Mouse (Mus musculus) hindbrain, embryonic 14.5 days (tissue): ENCODE results near the gene Cisd3. TPM values are rescaled to one million over a fixed set of nuclear protein-coding genes. Genes with fewer than 3 reads are reported as not detected.

Source experiments
- ATAC-seq: fragments of 200-750 bp; cut with Nextera tagmentation; 2 replicates; pipeline ENCODE4 v1.8.0; 2017; ENCODE audit warnings: moderate number of reproducible peaks, mild to moderate bottlenecking, moderate TSS enrichment, moderate library complexity; ENCODE audit not compliant: low FRiP score
- DNase-seq: peaks from one replicate; pipeline ENCODE4 v3.0.0-alpha.2; 2015; ENCODE audit warnings: low spot score
- H3K27ac ChIP-seq: fragments of 300-500 bp; sonication (generic); 2 replicates; pipeline ENCODE4 v1.5.1; 2014; ENCODE audit warnings: mild to moderate bottlenecking, moderate library complexity
- H3K27me3 ChIP-seq: fragments of 300-500 bp; sonication (generic); 2 replicates; pipeline ENCODE4 v1.6.1; 2014; ENCODE audit warnings: mild to moderate bottlenecking, low read length, mixed read lengths; ENCODE audit not compliant: control insufficient read depth, insufficient read depth
- H3K36me3 ChIP-seq: fragments of 300-500 bp; sonication (generic); replicated peaks from 2 replicates; pipeline ENCODE4 v1.6.1; 2014; ENCODE audit not compliant: control insufficient read depth, insufficient read depth
- H3K4me1 ChIP-seq: fragments of 300-500 bp; sonication (generic); replicated peaks from 2 replicates; pipeline ENCODE4 v1.6.1; 2014; ENCODE audit warnings: antibody characterized with exemption, low read length, mixed read lengths; ENCODE audit not compliant: control insufficient read depth, insufficient read depth
- H3K4me2 ChIP-seq: fragments of 300-500 bp; sonication (generic); replicated peaks from 2 replicates; pipeline ENCODE4 v1.6.1; 2014; ENCODE audit warnings: mild to moderate bottlenecking, moderate library complexity
- H3K4me3 ChIP-seq: fragments of 300-500 bp; sonication (generic); replicated peaks from 2 replicates; pipeline ENCODE4 v1.5.1; 2014; ENCODE audit warnings: mild to moderate bottlenecking, low read length
- H3K9ac ChIP-seq: fragments of 300-500 bp; sonication (generic); 2 replicates; pipeline ENCODE4 v1.6.1; 2014
- H3K9me3 ChIP-seq: fragments of 300-500 bp; sonication (generic); 2 replicates; pipeline ENCODE4 v1.6.1; 2016; ENCODE audit warnings: low read length; ENCODE audit not compliant: control insufficient read depth
- WGBS: fragments of 180-500 bp; shearing (Covaris S2); extraction: QIAGEN DNeasy Blood & Tissue Kit; methylation state at CpG from one replicate; pipeline ENCODE4 v1.1.7; 2014; 5-methylcytosine and 5-hydroxymethylcytosine counted together
- polyA plus RNA-seq: library from polyadenylated mRNA; unstranded; fragments of >200 nt; fragmentation: Nextera tagmentation; extraction: Ambion mirVana; gene quantifications from 2 replicates; pipeline ENCODE4 v1.2.1, GENCODE M21; 2014

The Cisd3 gene
- polyA plus RNA-seq, 1 experiment from 2014 or later = 27.7 TPM

DNA sequence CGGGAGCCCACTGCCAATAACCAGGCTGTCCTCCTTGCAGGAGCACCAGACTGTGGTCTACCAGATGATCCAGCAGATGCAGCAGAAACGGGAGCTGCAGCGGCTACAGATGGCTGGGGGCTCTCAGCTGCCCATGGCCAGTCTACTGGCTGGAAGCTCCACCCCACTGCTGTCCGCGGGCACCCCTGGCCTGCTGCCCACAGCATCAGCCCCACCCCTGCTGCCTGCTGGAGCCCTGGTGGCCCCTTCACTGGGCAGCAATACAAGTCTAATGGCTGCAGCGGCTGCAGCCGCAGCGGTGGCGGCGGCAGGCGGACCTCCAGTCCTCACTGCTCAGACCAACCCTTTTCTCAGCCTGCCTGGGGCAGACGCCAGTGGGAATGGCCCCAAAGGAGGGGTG, 5.2 kb upstream of the Cisd3 start:
- ATAC-seq = no peak
- 64% methylated on average over 12 of the region's 12 CpGs for WGBS
- Histone ChIP-seq H3K27ac (peak overlapping the region; percentile 11; the same call in 1 of the 2 replicates), H3K4me1 (peaks cover 11% of the 10 kb centered on the region; the same call in 1 of the 2 replicates), H3K4me3 (no peak overlapping the region), H3K4me2 (no peak overlapping the region), H3K9me3 (no peaks in the 10 kb centered on the region), H3K36me3 (peaks cover 83% of the 10 kb centered on the region), H3K27me3 (no peaks in the 10 kb centered on the region), H3K9ac (no peak overlapping the region)
- no peak for DNase-seq

DNA sequence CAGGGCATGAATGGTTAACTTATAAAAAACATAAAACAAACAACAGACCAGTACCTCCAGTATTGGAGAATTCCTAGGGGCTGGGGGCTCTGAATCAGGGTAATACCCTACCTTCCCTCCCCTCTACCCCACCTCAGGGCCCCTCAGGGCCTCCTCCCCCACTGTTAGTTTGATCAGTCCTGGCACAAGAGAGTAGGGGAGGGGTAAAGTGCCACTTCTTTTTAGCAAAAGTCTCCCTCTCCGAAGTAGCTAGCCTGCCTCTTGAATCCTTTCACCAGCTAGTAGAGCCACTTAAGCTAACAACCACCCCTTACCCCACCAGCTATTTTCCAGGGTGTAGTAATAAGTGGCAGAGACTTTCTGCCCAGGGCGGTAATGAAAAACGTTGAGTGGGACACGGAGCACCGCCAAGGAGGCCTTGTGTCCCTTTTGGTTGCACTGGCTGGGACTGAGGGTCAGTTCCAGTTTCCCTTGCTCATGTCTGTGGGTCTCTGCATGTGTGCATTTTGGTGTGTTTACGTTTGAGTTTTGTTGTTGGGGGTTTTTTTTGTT, 3.0 kb upstream of the Cisd3 start:
- Histone ChIP-seq H3K9ac (no peak overlapping the region), H3K9me3 (no peaks in the 10 kb centered on the region), H3K27me3 (no peaks in the 10 kb centered on the region), H3K4me2 (no peak overlapping the region), H3K4me1 (peaks cover 13% of the 10 kb centered on the region), H3K27ac (no peak overlapping the region), H3K36me3 (peaks cover 64% of the 10 kb centered on the region), H3K4me3 (no peak overlapping the region)
- DNase-seq (no peak), ATAC-seq (no peak)
- 76% methylated on average over 6 of the region's 6 CpGs for WGBS

- Histone ChIP-seq H3K9ac (no peak overlapping the region), H3K4me2 (no peak overlapping the region), H3K4me1 (peaks cover 13% of the 10 kb centered on the region), H3K4me3 (no peak overlapping the region), H3K36me3 (peaks cover 64% of the 10 kb centered on the region), H3K9me3 (no peaks in the 10 kb centered on the region), H3K27ac (no peak overlapping the region), H3K27me3 (no peaks in the 10 kb centered on the region)
- 86% methylated on average over 6 of the region's 6 CpGs for WGBS
- no peak for ATAC-seq
- DNase-seq = no peak
Observed at GRCm38 (mm10) chr11:97684063-97684680, 1.5 kb upstream of the Cisd3 start.

GRCm38 (mm10) chr11:97684766-97685165, 860 bp upstream of the Cisd3 start:
- Histone ChIP-seq H3K27ac (no peak overlapping the region), H3K4me2 (peak overlapping the region; percentile 55; the same call in 1 of the 2 replicates), H3K4me3 (no peak overlapping the region), H3K9me3 (no peaks in the 10 kb centered on the region), H3K9ac (peak overlapping the region; percentile 39; the same call in 1 of the 2 replicates), H3K36me3 (peaks cover 64% of the 10 kb centered on the region), H3K27me3 (no peaks in the 10 kb centered on the region), H3K4me1 (peaks cover 13% of the 10 kb centered on the region)
- ATAC-seq (no peak), DNase-seq (no peak)
- 33% methylated on average over 7 of the region's 7 CpGs for WGBS

DNA sequence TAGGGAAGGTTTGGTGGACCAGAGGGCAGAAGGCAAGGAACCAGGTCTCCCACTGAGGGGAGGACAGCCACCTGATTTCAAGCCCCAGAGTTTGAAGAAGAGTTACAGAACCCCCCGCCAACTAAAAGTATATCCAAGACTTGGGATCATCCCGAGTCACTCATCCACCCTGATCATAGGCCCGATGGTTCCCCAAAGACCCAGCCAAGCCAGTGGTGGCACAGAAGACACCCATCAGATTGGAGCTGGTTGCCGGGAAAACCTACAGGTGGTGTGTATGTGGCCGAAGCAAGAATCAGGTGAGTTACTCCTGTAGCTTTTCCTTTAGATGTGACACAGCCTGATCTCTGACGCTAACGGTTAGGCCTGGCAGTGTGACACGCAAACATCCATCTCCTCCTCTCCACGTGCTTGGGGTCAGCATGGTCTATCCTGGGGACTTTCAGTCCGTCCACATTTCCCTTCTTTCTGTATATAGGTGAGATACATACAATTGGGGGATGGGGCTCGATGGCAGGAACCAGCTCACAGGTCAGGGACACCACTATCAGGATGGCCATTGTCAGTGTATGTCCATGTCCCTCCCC, 789 bp downstream of the Cisd3 start:
- Histone ChIP-seq H3K9ac (peak overlapping the region; percentile 39; the same call in 1 of the 2 replicates), H3K4me2 (peak overlapping the region; percentile 55), H3K9me3 (no peaks in the 10 kb centered on the region), H3K27ac (no peak overlapping the region), H3K36me3 (peaks cover 66% of the 10 kb centered on the region), H3K27me3 (no peaks in the 10 kb centered on the region), H3K4me1 (peaks cover 13% of the 10 kb centered on the region), H3K4me3 (peak overlapping the region; percentile 28)
- 72% methylated on average over 11 of the region's 11 CpGs for whole genome bisulfite sequencing
- DNase-seq (no peak), ATAC-seq (no peak)

DNA sequence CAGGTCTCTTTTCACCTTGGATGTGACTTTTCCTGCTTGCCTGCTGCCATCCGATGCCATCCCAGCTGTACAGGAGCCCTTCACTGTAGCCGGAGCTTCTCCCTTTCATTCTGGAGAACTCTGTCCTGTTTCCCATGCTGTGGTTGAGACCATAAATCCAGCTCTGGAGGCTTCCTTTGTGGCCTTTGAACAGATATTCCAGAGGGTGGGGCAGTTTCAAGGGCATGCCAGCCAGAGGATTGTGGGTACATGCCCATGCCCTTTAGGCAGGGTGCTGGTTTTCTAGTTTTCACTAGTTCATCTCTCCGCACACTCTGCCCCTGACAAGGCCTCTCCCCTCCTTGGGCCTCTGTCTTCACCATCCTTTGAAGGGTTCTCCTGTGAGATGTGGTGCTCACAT, 1.4 kb downstream of the Cisd3 start:
- Histone ChIP-seq H3K4me1 (peaks cover 13% of the 10 kb centered on the region), H3K9ac (no peak overlapping the region), H3K4me2 (no peak overlapping the region), H3K4me3 (no peak overlapping the region), H3K36me3 (peaks cover 66% of the 10 kb centered on the region), H3K9me3 (no peaks in the 10 kb centered on the region), H3K27ac (no peak overlapping the region), H3K27me3 (no peaks in the 10 kb centered on the region)
- WGBS = 89% methylated on average over 3 of the region's 3 CpGs
- DNase-seq = no peak
- ATAC-seq = no peak

DNA sequence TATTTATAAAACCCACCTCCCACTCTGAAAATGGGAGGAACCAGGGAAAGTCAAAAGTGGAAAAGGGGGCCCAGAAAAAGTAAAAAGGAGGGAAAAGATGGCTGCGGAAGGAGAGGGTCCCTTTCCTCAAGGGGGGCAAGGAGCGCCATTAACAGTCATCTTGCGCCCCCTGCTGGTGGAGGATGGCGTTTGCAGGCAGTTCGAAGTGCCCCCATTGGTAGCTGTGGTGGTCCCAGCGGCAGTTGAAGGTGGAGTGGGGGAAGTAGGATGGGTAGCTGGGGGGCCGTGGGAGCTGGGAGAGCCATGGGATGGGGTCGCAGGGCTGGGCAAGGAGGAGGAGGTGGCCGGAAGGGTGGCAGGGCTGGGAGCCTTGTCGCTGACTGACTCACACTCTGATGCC, 4.2 kb downstream of the Cisd3 start:
- Histone ChIP-seq H3K4me1 (peaks cover 20% of the 10 kb centered on the region), H3K36me3 (peaks cover 62% of the 10 kb centered on the region), H3K27me3 (no peaks in the 10 kb centered on the region), H3K4me3 (no peak overlapping the region), H3K27ac (no peak overlapping the region), H3K9me3 (no peaks in the 10 kb centered on the region), H3K4me2 (no peak overlapping the region), H3K9ac (no peak overlapping the region)
- 30% methylated on average over 10 of the region's 10 CpGs for WGBS
- ATAC-seq (no peak), DNase-seq (peak; percentile 79)

DNA sequence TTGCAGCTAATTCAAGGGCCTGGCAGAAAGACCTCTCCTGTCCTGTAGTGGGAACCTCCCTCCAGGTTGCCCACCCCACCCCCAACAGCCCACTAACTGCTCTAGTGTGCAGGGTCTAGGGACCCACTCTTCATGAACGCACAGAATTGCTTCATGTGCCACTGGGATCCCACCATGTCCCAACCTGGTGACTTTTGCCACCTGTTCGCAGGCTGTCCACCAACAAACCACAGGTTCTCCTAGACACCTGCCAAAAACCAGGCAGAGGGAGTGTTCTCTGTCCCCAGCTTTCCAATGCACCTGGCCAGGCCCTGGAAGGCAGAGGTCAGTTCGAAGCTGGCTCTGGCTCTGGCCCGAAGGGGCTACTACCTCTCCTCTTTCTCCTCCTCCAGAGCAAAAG, 8.8 kb downstream of the Cisd3 start:
- Histone ChIP-seq H3K4me3 (0 out of 2 replicates have a peak overlapping the region, but pooled peaks have one; percentile 2), H3K27me3 (no peaks in the 10 kb centered on the region), H3K36me3 (peaks cover 40% of the 10 kb centered on the region), H3K4me2 (peak overlapping the region; percentile 86), H3K9ac (0 out of 2 replicates have a peak overlapping the region, but pooled peaks have one; percentile 1), H3K9me3 (no peaks in the 10 kb centered on the region), H3K27ac (peak overlapping the region; percentile 88), H3K4me1 (peaks cover 41% of the 10 kb centered on the region)
- WGBS = 61% methylated on average over 4 of the region's 4 CpGs
- no peak for ATAC-seq
- no peak for DNase-seq

DNA sequence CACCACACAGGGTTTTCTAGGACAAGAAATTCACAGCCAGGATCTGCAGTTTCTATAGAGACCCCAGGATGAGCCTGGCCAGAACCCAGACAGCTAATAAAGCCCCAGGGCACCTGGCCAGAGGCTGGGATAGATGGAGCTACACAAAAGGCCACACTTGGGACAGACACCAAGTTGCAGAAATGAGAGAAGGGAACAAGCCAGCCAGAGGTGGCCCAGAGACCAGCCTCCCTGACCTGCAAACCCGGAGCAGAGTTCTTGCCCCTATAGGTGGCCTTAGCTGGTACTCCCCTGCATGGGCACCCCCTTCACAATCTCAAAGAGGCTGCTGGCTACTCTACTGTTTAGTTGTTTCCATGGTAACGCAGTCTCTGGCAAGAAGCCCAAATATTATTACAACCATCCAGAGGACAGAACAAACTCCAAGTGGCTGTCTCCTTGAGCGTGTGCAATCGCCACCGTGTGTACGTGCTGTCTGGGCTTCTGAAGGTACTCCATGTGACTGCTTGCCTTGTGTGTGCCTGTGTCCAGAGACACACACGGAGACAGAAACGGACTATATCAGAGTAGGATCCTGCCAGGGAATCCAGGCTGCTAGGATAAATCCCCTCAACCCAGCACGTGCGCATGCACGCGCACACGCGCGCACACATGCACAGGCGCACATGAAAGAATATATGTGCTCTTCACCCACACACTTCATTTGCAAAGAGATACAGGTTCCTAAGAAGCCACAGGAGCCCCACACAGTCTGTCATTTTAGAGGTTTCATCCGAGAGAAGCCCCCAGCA, 9.5 kb downstream of the Cisd3 start:
- H3K4me1 ChIP-seq = peaks cover 41% of the 10 kb centered on the region
- WGBS = 46% methylated on average over 17 of the region's 17 CpGs
- H3K27ac ChIP-seq = peak overlapping the region; percentile 88
- H3K4me2 ChIP-seq = peak overlapping the region; percentile 86
- ATAC-seq = peak; percentile 29; the same call in 1 of the 2 replicates
- H3K36me3 ChIP-seq = peaks cover 33% of the 10 kb centered on the region
- peak overlapping the region; percentile 35 for H3K9ac ChIP-seq
- peak overlapping the region; percentile 8; the same call in 1 of the 2 replicates for H3K4me3 ChIP-seq
- no peaks in the 10 kb centered on the region for H3K9me3 ChIP-seq
- H3K27me3 ChIP-seq = no peaks in the 10 kb centered on the region
- peak; percentile 84 for DNase-seq
